Mouse (Mus musculus) forebrain, embryonic 14.5 days (tissue): ENCODE measurements around the gene Olfr1406. TPM values are rescaled to one million over a fixed set of nuclear protein-coding genes. Genes with fewer than 3 reads are reported as not detected.
"Not testable (repeated sequence)": the region's sequence is repeated elsewhere in the genome, so short reads cannot be mapped to it uniquely, and the experiment has no call there.

Source experiments
- ATAC-seq: fragments of 200-750 bp; cut with Nextera tagmentation; 2 replicates; pipeline ENCODE4 v1.8.0; 2017; ENCODE audit warnings: mild to moderate bottlenecking, moderate library complexity
- DNase-seq: peaks from one replicate; pipeline ENCODE4 v3.0.0-alpha.2; 2015; ENCODE audit warnings: low spot score
- H3K27ac ChIP-seq: fragments of 300-500 bp; sonication (generic); 2 replicates; pipeline ENCODE4 v1.5.1; 2014; ENCODE audit warnings: low read depth, mild to moderate bottlenecking, control low read depth, low read length, moderate library complexity
- H3K27me3 ChIP-seq: fragments of 300-500 bp; sonication (generic); replicated peaks from 2 replicates; pipeline ENCODE4 v1.6.1; 2014; ENCODE audit warnings: low read length, control low read depth, mixed read lengths; ENCODE audit not compliant: control insufficient read depth, insufficient read depth
- H3K36me3 ChIP-seq: fragments of 300-500 bp; sonication (generic); 2 replicates; pipeline ENCODE4 v1.6.1; 2014; ENCODE audit warnings: low read length, control low read depth; ENCODE audit not compliant: control insufficient read depth, insufficient read depth
- H3K4me1 ChIP-seq: fragments of 300-500 bp; sonication (generic); 2 replicates; pipeline ENCODE4 v1.6.1; 2014; ENCODE audit warnings: antibody characterized with exemption, low read length, control low read depth; ENCODE audit not compliant: control insufficient read depth, insufficient read depth
- H3K4me2 ChIP-seq: fragments of 300-500 bp; sonication (generic); 2 replicates; pipeline ENCODE4 v1.6.1; 2014; ENCODE audit warnings: mild to moderate bottlenecking, control low read depth, low read length
- H3K4me3 ChIP-seq: fragments of 300-500 bp; sonication (generic); 2 replicates; pipeline ENCODE4 v1.5.1; 2014; ENCODE audit warnings: low read depth, low read length, control low read depth
- H3K9ac ChIP-seq: fragments of 300-500 bp; sonication (generic); 2 replicates; pipeline ENCODE4 v1.6.1; 2014; ENCODE audit warnings: mild to moderate bottlenecking, low read length, control low read depth, moderate library complexity
- H3K9me3 ChIP-seq: fragments of 300-500 bp; sonication (generic); replicated peaks from 2 replicates; pipeline ENCODE4 v1.6.1; 2016; ENCODE audit warnings: low read length, control low read depth, mixed read lengths; ENCODE audit not compliant: control insufficient read depth
- WGBS: fragments of 180-500 bp; shearing (Covaris S2); extraction: QIAGEN DNeasy Blood & Tissue Kit; methylation state at CpG from one replicate; pipeline ENCODE4 v1.1.7; 2014; 5-methylcytosine and 5-hydroxymethylcytosine counted together
- polyA plus RNA-seq: library from polyadenylated mRNA; unstranded; fragments of >200 nt; fragmentation: Nextera tagmentation; extraction: Ambion mirVana; gene quantifications from 2 replicates; pipeline ENCODE4 v1.2.1, GENCODE M21; 2014

Gene Olfr1406
- polyA plus RNA-seq: not detected in 2 replicates

DNA sequence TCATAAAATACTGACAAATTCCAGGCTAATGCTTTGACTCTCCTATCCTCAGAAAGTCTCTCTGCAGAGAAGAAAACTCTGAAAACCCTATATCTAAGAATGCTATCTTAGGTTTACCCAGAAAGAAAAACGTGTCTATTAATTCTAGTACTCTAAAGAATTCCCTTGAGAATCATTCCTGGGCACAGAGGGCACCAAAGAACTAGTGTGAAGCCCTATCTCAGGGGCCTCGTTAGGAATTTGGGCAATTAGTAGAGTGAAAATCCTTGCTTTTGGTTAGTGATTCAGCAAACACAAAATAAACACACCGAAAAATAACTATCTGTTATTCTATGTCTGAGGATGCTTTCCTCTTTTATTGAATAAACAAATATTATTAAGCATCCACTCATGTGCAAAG, at the start of gene Olfr1406:
TSS of gene Olfr1406 (minus strand) at position 101 of the 400 bp plus-strand sequence.
- no peaks in the 10 kb centered on the region for H3K36me3 ChIP-seq
- H3K27me3 ChIP-seq: no peaks in the 10 kb centered on the region
- H3K9ac ChIP-seq: no peak within 1 kb of the TSS
- H3K4me3 ChIP-seq: no peak within 1 kb of the TSS
- WGBS: 61% methylated on average over 3 of the region's 3 CpGs
- H3K27ac ChIP-seq: no peak within 1 kb of the TSS
- H3K4me1 ChIP-seq: no peaks in the 10 kb centered on the region
- no peaks in the 10 kb centered on the region for H3K9me3 ChIP-seq
- no peak within 1 kb of the TSS for H3K4me2 ChIP-seq
- ATAC-seq (no peak), DNase-seq (no peak)

GRCm38 (mm10) chr1:173237004-173237403, 46.6 kb upstream of the Olfr1406 start:
- not testable (repeated sequence) for H3K27ac ChIP-seq, H3K27me3 ChIP-seq, H3K4me3 ChIP-seq, H3K9ac ChIP-seq, H3K36me3 ChIP-seq, H3K4me2 ChIP-seq, H3K9me3 ChIP-seq, H3K4me1 ChIP-seq, ATAC-seq, DNase-seq
- WGBS: 88% methylated on average over 1 of the region's 1 CpGs

DNA sequence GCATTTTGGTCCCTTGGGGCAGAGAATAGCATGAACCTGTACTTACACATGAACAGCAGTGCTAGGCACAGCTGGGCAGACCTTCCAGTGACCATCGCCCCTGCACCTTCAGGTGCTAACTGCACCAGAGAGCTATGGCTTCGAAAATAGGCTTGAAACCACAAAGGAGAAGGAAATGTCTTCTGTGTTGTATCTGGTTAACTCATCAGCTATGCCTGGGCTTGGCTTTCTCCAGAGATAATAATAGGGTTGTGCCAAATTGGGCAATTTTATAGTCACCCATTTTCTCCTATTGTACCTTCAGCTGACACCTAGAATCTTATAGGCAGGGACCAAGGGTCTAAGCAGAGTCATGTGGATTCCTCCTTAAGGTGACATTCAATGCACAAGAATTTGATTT, 36.6 kb upstream of the Olfr1406 start, which contains the start of gene Fcer1a:
TSS of gene Fcer1a (minus strand) at position 134 of the 400 bp plus-strand sequence.
- Histone ChIP-seq H3K9me3 (no peaks in the 10 kb centered on the region), H3K4me1 (no peaks in the 10 kb centered on the region), H3K36me3 (no peaks in the 10 kb centered on the region), H3K27me3 (no peaks in the 10 kb centered on the region), H3K9ac (no peak within 1 kb of the TSS), H3K27ac (no peak within 1 kb of the TSS), H3K4me2 (no peak within 1 kb of the TSS), H3K4me3 (no peak within 1 kb of the TSS)
- DNase-seq (no peak), ATAC-seq (no peak)
- WGBS: 88% methylated on average over 2 of the region's 2 CpGs

DNA sequence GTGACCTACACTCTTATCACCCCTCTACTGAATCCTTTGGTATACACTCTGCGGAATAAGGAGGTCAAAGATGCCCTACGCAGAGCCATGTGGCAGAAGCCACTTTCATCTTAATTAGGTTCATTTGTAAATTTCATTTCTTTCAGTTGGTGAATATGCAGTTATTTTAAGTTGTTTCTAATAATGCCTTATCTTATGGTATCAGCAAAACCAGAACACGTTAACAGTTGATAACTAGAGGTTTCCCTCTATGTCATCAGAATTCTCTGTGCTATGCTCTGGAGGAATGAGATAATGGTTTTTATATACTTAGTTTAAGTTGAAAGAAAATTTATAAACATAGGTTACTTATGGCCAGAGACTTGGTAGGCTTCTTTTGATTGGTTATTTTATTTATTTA, 26.0 kb upstream of the Olfr1406 start:
- Histone ChIP-seq H3K4me2 (no peak overlapping the region), H3K27ac (no peak overlapping the region), H3K4me3 (no peak overlapping the region), H3K9ac (no peak overlapping the region), H3K9me3 (no peaks in the 10 kb centered on the region), H3K4me1 (no peaks in the 10 kb centered on the region), H3K27me3 (no peaks in the 10 kb centered on the region), H3K36me3 (no peaks in the 10 kb centered on the region)
- ATAC-seq (no peak), DNase-seq (no peak)
- 89% methylated on average over 3 of the region's 3 CpGs for WGBS

- no peak within 1 kb of the TSS for H3K27ac ChIP-seq
- WGBS: 84% methylated on average over 5 of the region's 5 CpGs
- no peaks in the 10 kb centered on the region for H3K4me1 ChIP-seq
- no peaks in the 10 kb centered on the region for H3K27me3 ChIP-seq
- no peaks in the 10 kb centered on the region for H3K36me3 ChIP-seq
- ATAC-seq: no peak
- no peak within 1 kb of the TSS for H3K9ac ChIP-seq
- H3K4me3 ChIP-seq: no peak within 1 kb of the TSS
- DNase-seq: no peak
- no peaks in the 10 kb centered on the region for H3K9me3 ChIP-seq
- no peak within 1 kb of the TSS for H3K4me2 ChIP-seq
Measured at GRCm38 (mm10) chr1:173212092-173212491, 21.7 kb upstream of the Olfr1406 start, which contains the start of gene Olfr1404. TSS of gene Olfr1404 (plus strand) at chr1:173212392.

GRCm38 (mm10) chr1:173197508-173197907, 7.1 kb upstream of the Olfr1406 start, which contains the start of gene Olfr218:
TSS of gene Olfr218 (plus strand) at chr1:173197808.
- no peak within 1 kb of the TSS for H3K4me3 ChIP-seq
- no peaks in the 10 kb centered on the region for H3K36me3 ChIP-seq
- H3K9ac ChIP-seq: no peak within 1 kb of the TSS
- no peak for ATAC-seq
- no peak within 1 kb of the TSS for H3K4me2 ChIP-seq
- H3K4me1 ChIP-seq: no peaks in the 10 kb centered on the region
- no peak for DNase-seq
- WGBS: 47% methylated on average over 5 of the region's 5 CpGs
- no peaks in the 10 kb centered on the region for H3K9me3 ChIP-seq
- no peak within 1 kb of the TSS for H3K27ac ChIP-seq
- H3K27me3 ChIP-seq: no peaks in the 10 kb centered on the region

GRCm38 (mm10) chr1:173196359-173196758, 5.9 kb upstream of the Olfr1406 start:
- WGBS: 85% methylated on average over 2 of the region's 2 CpGs
- Histone ChIP-seq H3K4me2 (no peak overlapping the region), H3K4me3 (no peak overlapping the region), H3K36me3 (no peaks in the 10 kb centered on the region), H3K9me3 (no peaks in the 10 kb centered on the region), H3K9ac (no peak overlapping the region), H3K27me3 (no peaks in the 10 kb centered on the region), H3K27ac (no peak overlapping the region), H3K4me1 (no peaks in the 10 kb centered on the region)
- ATAC-seq (no peak), DNase-seq (no peak)

GRCm38 (mm10) chr1:173192059-173192458, 1.6 kb upstream of the Olfr1406 start:
- Histone ChIP-seq H3K4me1 (no peaks in the 10 kb centered on the region), H3K27me3 (no peaks in the 10 kb centered on the region), H3K27ac (no peak overlapping the region), H3K9me3 (no peaks in the 10 kb centered on the region), H3K4me2 (no peak overlapping the region), H3K4me3 (no peak overlapping the region), H3K9ac (no peak overlapping the region), H3K36me3 (no peaks in the 10 kb centered on the region)
- DNase-seq: no peak
- no peak for ATAC-seq
- WGBS: 83% methylated on average over 3 of the region's 3 CpGs

DNA sequence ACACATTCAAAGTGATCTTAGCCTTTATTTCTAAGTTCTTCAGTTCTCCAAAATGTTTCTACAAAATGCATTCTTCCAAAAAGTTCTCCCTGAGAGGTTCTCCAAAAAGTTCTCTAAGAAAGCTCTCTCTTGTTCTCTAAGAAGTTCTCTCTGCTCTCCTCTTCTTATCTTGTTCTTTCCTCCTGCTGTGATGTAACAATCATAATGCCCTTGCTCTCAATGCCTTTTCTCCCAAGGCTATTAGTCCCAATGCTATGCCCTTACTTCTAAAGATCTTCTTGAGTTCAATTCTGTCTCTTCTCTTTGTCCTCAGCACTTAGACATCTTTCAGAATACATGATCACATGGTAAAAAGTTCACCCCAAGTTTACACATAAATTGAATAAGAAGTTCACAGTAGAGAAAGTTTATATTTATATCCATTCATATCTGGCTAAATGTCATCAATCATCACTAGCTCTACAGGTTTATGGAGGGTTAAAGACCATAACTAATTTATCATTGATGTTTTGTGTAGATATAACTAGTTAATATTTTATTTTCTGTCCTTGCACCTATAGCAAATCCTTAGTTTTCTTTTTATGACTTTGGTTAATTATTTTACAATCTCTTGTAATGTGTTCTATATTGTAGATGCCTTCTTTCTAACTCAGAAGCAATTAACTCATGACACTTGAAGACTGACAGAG, 16.1 kb downstream of the Olfr1406 start:
- Histone ChIP-seq H3K27me3 (no peaks in the 10 kb centered on the region), H3K4me2 (no peak overlapping the region), H3K9ac (no peak overlapping the region), H3K36me3 (no peaks in the 10 kb centered on the region), H3K4me1 (no peaks in the 10 kb centered on the region), H3K4me3 (no peak overlapping the region), H3K9me3 (no peaks in the 10 kb centered on the region), H3K27ac (no peak overlapping the region)
- ATAC-seq (no peak), DNase-seq (no peak)
